ENCODE assay signal across 9 mouse cellular contexts in the genomic region with DNA sequence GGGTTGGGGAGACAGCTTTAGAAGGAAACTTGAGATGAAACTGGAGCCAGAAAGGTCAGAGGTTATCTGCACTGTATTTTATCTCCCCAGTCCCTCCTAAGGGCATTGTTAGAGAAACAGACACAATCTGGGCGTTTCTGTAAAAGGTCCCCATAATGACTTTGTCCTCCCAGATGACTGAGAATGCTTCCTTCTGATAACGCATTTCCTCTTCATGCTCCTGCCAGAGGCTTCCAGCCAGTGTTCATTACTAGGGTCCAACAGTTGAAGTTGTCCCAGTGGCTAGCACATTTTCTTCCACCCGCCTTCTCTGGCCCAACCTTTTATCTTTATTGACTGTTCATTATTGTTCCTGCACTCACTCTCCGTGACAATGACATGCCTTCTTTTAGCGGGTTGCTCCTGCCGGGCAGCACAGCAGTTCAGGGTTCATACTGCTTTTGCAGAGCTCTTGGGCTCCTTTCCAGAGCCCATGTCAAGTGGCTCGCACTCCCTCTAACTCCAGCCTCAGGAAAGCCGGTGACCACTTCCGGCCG.
A peak's percentile ranks its signal among the peaks of the same experiment; 100 is the strongest.
DNase-seq lines count a peak whose midpoint lies in the region; ATAC-seq lines count a peak whose summit lies in the region.
"Had no signal": no experiment of that assay in that cellular context is flagged by ENCODE, and none has a peak within 500 bp of the region (broad histone marks: within the 10 kb centered on the region; RNA-seq: fewer than 3 reads in every experiment).

No protein-coding gene starts in this region.

- intact Hi-C loops in left cerebral cortex, postnatal 25 days (cut with DNase I), result loop anchor here (5.0 kb wide), 1 partner anchor 108 kb away; no protein-coding TSS in a partner anchor

- H3K4me2 ChIP-seq in intestine, embryonic 14.5 days (ENCODE audit: low read length), result no peak overlapping the region; the same call in 1 of the 2 replicates
- H3K4me2 ChIP-seq in liver, embryonic 15.5 days, result peak overlapping the region; percentile 41
- H3K4me2 ChIP-seq in neural tube, embryonic 15.5 days, result no peak overlapping the region
- H3K4me2 ChIP-seq: embryonic facial prominence, embryonic 13.5 days had no signal

- H3K27ac ChIP-seq in intestine, embryonic 14.5 days (ENCODE audit: low read depth), result no peak overlapping the region
- peak overlapping the region; percentile 7 for H3K27ac ChIP-seq in liver, embryonic 15.5 days (replicated peaks)
- no peak overlapping the region for H3K27ac ChIP-seq in neural tube, embryonic 15.5 days (replicated peaks)
- H3K27ac ChIP-seq: embryonic facial prominence, embryonic 13.5 days had no signal

- peak; percentile 86 for DNase-seq in 416B (ENCODE audit: low read depth)
- peak; percentile 33 for DNase-seq in embryo, embryonic 10.5 days (ENCODE audit: low spot score)
- DNase-seq in intestine, embryonic 14.5 days (ENCODE audit: low spot score), result no peak
- DNase-seq in right cerebral cortex, postnatal 36 days (ENCODE audit: low spot score in 2 of 2), result no peak
- DNase-seq in left cerebral cortex, postnatal 25 days (ENCODE audit: low spot score in 2 of 2), result no peak
- DNase-seq in spleen, adult 18-20 months, result no peak

- H3K4me3 ChIP-seq in intestine, embryonic 14.5 days (ENCODE audit: low read depth, low read length), result no peak overlapping the region
- H3K4me3 ChIP-seq in liver, embryonic 15.5 days (replicated peaks), result no peak overlapping the region
- H3K4me3 ChIP-seq in neural tube, embryonic 15.5 days (replicated peaks), result no peak overlapping the region
- H3K4me3 ChIP-seq: embryonic facial prominence, embryonic 13.5 days had no signal

- no peaks in the 10 kb centered on the region for H3K27me3 ChIP-seq in intestine, embryonic 14.5 days (replicated peaks; ENCODE audit: control insufficient read depth, insufficient read depth, low read length)
- no peaks in the 10 kb centered on the region for H3K27me3 ChIP-seq in liver, embryonic 15.5 days
- no peaks in the 10 kb centered on the region for H3K27me3 ChIP-seq in neural tube, embryonic 15.5 days (replicated peaks)
- H3K27me3 ChIP-seq: embryonic facial prominence, embryonic 13.5 days had no signal

- no peaks in the 10 kb centered on the region for H3K9me3 ChIP-seq in intestine, embryonic 14.5 days (ENCODE audit: control insufficient read depth, low read length)
- no peaks in the 10 kb centered on the region for H3K9me3 ChIP-seq in liver, embryonic 15.5 days (replicated peaks)
- H3K9me3 ChIP-seq in neural tube, embryonic 15.5 days (replicated peaks), result no peaks in the 10 kb centered on the region
- H3K9me3 ChIP-seq: embryonic facial prominence, embryonic 13.5 days had no signal

- H3K36me3 ChIP-seq in intestine, embryonic 14.5 days (ENCODE audit: control insufficient read depth, insufficient read depth, low read length), result no peaks in the 10 kb centered on the region
- no peaks in the 10 kb centered on the region for H3K36me3 ChIP-seq in liver, embryonic 15.5 days (replicated peaks)
- no peaks in the 10 kb centered on the region for H3K36me3 ChIP-seq in neural tube, embryonic 15.5 days

- H3K4me1 ChIP-seq in intestine, embryonic 14.5 days (replicated peaks; ENCODE audit: control insufficient read depth, insufficient read depth, low read length), result peaks cover 20% of the 10 kb centered on the region
- peaks cover 60% of the 10 kb centered on the region for H3K4me1 ChIP-seq in liver, embryonic 15.5 days (replicated peaks)
- peaks cover 12% of the 10 kb centered on the region for H3K4me1 ChIP-seq in neural tube, embryonic 15.5 days

- peak; percentile 53; the same call in 1 of the 2 replicates for ATAC-seq in intestine, embryonic 14.5 days (replicated peaks; ENCODE audit: low FRiP score, low TSS enrichment, low read depth)
- no peak for ATAC-seq in liver, embryonic 15.5 days (ENCODE audit: insufficient read depth)
- no peak for ATAC-seq in neural tube, embryonic 15.5 days (ENCODE audit: low FRiP score)

- H3K9ac ChIP-seq in intestine, embryonic 14.5 days (ENCODE audit: low read length), result no peak overlapping the region
- H3K9ac ChIP-seq in liver, embryonic 15.5 days, result no peak overlapping the region
- H3K9ac ChIP-seq in neural tube, embryonic 15.5 days (replicated peaks), result no peak overlapping the region
- H3K9ac ChIP-seq: embryonic facial prominence, embryonic 13.5 days had no signal

- 39% methylated on average over 10 of the region's 10 CpGs for WGBS in intestine, embryonic 14.5 days
- 8% methylated on average over 10 of the region's 10 CpGs for WGBS in liver, embryonic 15.5 days (ENCODE audit: insufficient replicate concordance)
- WGBS in neural tube, embryonic 15.5 days, result 34% methylated on average over 10 of the region's 10 CpGs

Comparison
In these comparisons a context has a peak if more than half of its experiments do, and no peak if none do; other contexts are left out.
1. DNase-seq: peak in 416B (single experiment) and embryo, embryonic 10.5 days (single experiment); none in intestine, embryonic 14.5 days (single experiment), right cerebral cortex, postnatal 36 days (0 of 2), left cerebral cortex, postnatal 25 days (0 of 2) and spleen, adult 18-20 months (0 of 2).